Mouse (Mus musculus) C3H10T1/2 (cell line): Measurements from ENCODE around the gene Foxk2. TPM values are rescaled to one million over a fixed set of nuclear protein-coding genes. Genes with fewer than 3 reads are reported as not detected.

ENCODE experiments used
- polyA plus RNA-seq, 2 experiments: library from polyadenylated mRNA; unstranded; fragments of >200 nt; fragmentation: generic; extraction: Trizol; gene quantifications; one replicate each; pipeline ENCODE4 v1.2.1; 2012; ENCODE audit warnings: missing spikeins in 2 of 2

Gene Foxk2
- polyA plus RNA-seq, result 10 to 100 TPM; 13.2 to 23.6 TPM

DNA sequence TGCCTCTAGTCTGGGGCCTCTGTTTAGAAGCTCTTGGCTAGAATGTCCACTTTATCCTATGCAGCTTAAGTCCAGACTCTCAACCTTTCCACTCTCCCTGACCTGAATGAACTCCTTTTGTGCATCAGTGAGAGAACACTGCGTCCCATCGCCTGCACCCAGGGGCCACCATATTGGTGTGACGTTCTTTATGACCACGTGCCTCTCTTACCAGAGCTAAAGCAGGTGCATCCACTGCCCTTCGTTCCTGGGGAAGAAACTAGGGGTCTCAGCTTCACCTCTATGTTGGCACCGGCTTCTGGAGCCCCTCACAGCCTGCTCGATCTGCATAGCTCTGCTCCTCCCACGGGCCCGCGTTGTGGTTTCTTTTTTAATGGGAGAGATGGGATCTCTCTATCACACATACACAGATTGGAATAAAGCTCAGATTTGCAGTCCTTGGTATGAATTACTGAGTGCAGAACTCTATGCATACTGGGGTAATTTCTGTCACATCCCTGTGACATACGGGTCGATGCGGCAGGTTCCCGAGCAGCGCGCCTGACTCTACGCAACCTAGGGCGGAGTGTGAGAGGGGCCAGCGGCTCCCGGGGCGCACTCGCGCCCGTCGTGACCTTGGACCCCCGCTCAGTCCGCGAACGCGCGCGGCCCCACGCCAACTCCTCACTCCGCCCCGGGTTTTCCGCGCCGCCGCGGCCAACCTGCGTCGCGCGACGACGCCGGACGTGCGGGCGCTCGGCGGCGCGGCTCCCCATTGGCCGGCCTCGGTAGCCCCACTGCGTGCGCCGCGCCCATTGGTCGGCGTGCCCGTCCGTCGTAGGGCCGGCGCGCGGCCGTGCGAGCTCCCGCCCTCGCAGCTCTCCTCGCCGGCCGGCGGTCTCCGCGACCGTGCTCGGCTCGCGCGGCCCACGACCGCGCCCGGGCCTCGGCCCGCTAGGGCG lies at the start of gene Foxk2:
TSS of gene Foxk2 (plus strand) at position 831 of the 941 bp plus-strand sequence.

DNA sequence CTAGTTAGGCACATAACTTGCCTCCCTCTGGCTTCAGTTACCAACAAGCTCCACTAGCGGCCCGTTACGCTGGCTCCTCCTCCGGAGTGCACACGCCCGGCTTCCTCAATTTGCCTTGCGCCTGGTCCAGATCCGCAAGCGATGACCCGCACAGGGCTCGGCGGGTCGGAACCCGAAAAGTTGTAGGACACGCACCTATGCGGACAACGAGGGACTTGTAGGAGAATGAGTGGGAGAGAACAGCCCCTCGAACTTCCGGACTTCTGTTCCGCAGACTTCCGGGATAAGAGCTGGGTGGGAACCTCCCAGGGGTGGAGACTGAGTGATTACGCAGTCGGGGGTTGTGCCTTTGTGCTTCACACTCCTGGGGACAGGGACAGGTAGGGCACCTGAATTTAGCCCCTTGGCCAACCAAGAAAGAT lies 30.8 kb upstream of the Foxk2 start, which contains the start of gene Cybc1:
TSS of gene Cybc1 (minus strand) at position 305 of the 422 bp plus-strand sequence.

DNA sequence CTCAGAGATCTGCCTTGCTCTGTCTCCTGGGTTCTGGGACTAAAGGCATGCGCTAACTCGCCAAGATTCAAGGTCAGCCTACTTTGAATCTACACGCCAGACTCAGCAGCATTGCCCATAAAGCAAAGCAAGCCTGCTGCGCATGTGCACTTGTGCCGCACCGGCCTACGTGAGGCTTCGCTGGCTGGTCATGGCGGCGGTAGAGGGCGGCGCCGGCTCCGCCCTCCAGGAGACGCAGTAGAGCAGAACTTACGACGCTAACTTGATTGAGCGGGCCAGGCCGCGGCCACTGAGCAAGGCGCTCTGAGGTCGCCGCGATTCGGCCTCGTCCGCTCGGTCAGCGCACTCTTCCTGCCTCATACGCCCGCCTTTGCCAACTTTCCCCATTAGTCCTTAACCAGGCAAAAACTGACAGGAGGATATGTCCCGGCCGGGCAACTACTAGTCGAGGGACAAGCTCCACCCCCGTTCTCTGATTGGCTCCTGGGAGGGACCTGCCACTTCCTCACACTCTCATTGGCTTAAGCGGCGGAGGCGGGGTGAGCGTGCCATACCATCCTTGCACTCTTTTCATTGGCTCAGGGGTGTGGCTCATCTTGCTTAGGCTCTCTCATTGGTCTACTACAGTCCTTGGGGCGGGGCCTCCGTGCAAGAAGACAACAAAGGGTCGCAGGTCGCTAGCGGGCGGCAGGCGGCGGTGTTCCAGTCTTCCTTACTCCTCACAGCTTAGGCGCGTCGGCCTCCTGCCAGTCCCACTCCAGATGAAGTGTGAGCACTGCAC lies 23.0 kb upstream of the Foxk2 start, which contains the start of gene Narf:
TSS of gene Narf (plus strand) at position 690 of the 781 bp plus-strand sequence.

DNA sequence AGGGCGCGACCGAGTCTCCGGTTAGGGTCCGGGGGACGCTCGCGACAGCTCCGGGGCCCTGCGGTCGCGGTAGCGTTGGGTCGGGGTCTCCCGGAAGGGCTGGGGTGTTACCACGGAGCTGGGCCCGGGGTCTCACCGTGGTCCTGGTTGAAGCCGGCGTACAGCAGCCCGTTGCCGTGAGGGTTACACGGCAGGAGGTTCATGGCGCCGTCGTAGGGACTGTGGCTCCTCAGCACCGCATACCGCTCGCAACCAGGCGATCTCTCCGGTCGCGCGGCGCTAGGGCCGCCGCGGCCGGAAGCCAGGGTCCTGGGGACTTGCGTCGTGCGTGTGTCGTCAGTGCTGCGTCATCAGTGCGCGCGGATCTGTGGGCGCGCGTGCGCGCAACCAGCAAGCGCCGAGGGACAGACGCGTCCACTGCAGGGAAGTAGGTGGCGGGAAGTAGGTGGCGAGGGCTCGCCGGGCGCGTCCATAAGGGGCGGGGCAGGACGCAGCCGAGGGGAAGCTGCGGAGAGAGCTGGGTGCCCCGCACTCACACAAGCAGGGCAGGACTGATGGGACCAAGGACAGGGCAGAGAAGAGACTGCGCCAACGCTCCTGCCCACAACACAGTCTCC lies 94.4 kb downstream of the Foxk2 start, which contains the start of gene Wdr45b:
TSS of gene Wdr45b (minus strand) at position 355 of the 617 bp plus-strand sequence.

Other genes with a start within 250 kb of the Foxk2 start
- under 1 TPM in 1 of 2 experiments, not detected in 1; 0.06 TPM for gene Cd7, start 220.6 kb upstream of the Foxk2 start, polyA plus RNA-seq
- gene Sectm1b, start 196.4 kb upstream of the Foxk2 start, polyA plus RNA-seq, result not detected
- gene Sectm1a, start 178.8 kb upstream of the Foxk2 start, polyA plus RNA-seq, result under 1 TPM in 1 of 2 experiments, not detected in 1; 0.07 TPM
- under 1 TPM in 1 of 2 experiments, not detected in 1; 0.02 TPM for gene Tex19.2, start 141.3 kb upstream of the Foxk2 start, polyA plus RNA-seq
- gene Tex19.1, start 113.8 kb upstream of the Foxk2 start, polyA plus RNA-seq, result not detected
- gene Uts2r, start 99.7 kb upstream of the Foxk2 start, polyA plus RNA-seq, result not detected
- gene Hexdc, start 55.6 kb upstream of the Foxk2 start, polyA plus RNA-seq, result 10 to 100 TPM in 1 of 2 experiments, 1 to 10 TPM in 1; 7.1 to 18.4 TPM
- 10 to 100 TPM; 16.4 to 16.7 TPM for gene Ogfod3, start 55.3 kb upstream of the Foxk2 start, polyA plus RNA-seq
- 10 to 100 TPM; 12.7 to 49.8 TPM for gene Cybc1, start 30.7 kb upstream of the Foxk2 start, polyA plus RNA-seq
- gene Narf, start 22.7 kb upstream of the Foxk2 start, polyA plus RNA-seq, result 10 to 100 TPM in 1 of 2 experiments, 1 to 10 TPM in 1; 2.2 to 22.5 TPM
- gene Wdr45b, start 94.5 kb downstream of the Foxk2 start, polyA plus RNA-seq, result 10 to 100 TPM; 27.4 to 72.2 TPM
- 10 to 100 TPM in 1 of 2 experiments, under 1 TPM in 1; 0.19 to 11.7 TPM for gene Rab40b, start 128.3 kb downstream of the Foxk2 start, polyA plus RNA-seq
- 10 to 100 TPM in 1 of 2 experiments, 1 to 10 TPM in 1; 1.3 to 15.0 TPM for gene Fn3krp, start 161.4 kb downstream of the Foxk2 start, polyA plus RNA-seq
- gene Fn3k, start 174.9 kb downstream of the Foxk2 start, polyA plus RNA-seq, result under 1 TPM; 0.08 to 0.13 TPM
- 100 to 1,000 TPM in 1 of 2 experiments, 10 to 100 TPM in 1; 75.8 to 127 TPM for gene Tbcd, start 192.0 kb downstream of the Foxk2 start, polyA plus RNA-seq